Mouse (Mus musculus): ENCODE measurements around the gene Lmtk3. TPM values are rescaled to one million over a fixed set of nuclear protein-coding genes. Genes with fewer than 3 reads are reported as not detected.

The Lmtk3 gene
- polyA plus RNA-seq, 1 experiment from 2014 or later, result 0.27 TPM

GRCm38 (mm10) chr7:45770427-45771082 is 13.0 kb upstream of the Lmtk3 start:
- Histone ChIP-seq H3K4me3 (ENCODE audit: low read depth, low read length) (no peak overlapping the region), H3K27ac (replicated peaks) (peak overlapping the region; percentile 13; the same call in 1 of the 2 replicates), H3K36me3 (ENCODE audit: control insufficient read depth, insufficient read depth, low read length) (no peaks in the 10 kb centered on the region), H3K4me1 (replicated peaks; ENCODE audit: control insufficient read depth, insufficient read depth) (no peaks in the 10 kb centered on the region), H3K4me2 (replicated peaks; ENCODE audit: low read depth) (no peak overlapping the region), H3K9me3 (ENCODE audit: control insufficient read depth, low read length) (no peaks in the 10 kb centered on the region), H3K27me3 (ENCODE audit: control insufficient read depth, insufficient read depth, low read length) (no peaks in the 10 kb centered on the region), H3K9ac (ENCODE audit: low read length) (no peak overlapping the region)
- 52% methylated on average over 8 of the region's 8 CpGs for WGBS
- no peak for TF ChIP-seq CTCF (IDR thresholded peaks at IDR 0.05; ENCODE audit: low read depth)
- no peak for TF ChIP-seq EP300 (optimal IDR thresholded peaks at IDR 0.05)
- no peak for DNase-seq (ENCODE audit: low spot score)
- peak; percentile 29 for ATAC-seq (ENCODE audit: low FRiP score, low TSS enrichment)

GRCm38 (mm10) chr7:45771101-45771500 is 12.4 kb upstream of the Lmtk3 start:
- no peaks in the 10 kb centered on the region for H3K9me3 ChIP-seq (ENCODE audit: control insufficient read depth, low read length)
- DNase-seq (ENCODE audit: low spot score), result no peak
- 53% methylated on average over 4 of the region's 4 CpGs for WGBS
- H3K27ac ChIP-seq (replicated peaks), result 0 out of 2 replicates have a peak overlapping the region, but pooled peaks have one; percentile 13
- H3K4me2 ChIP-seq (replicated peaks; ENCODE audit: low read depth), result no peak overlapping the region
- TF ChIP-seq EP300 (optimal IDR thresholded peaks at IDR 0.05), result no peak
- TF ChIP-seq CTCF (IDR thresholded peaks at IDR 0.05; ENCODE audit: low read depth), result no peak
- H3K4me1 ChIP-seq (replicated peaks; ENCODE audit: control insufficient read depth, insufficient read depth), result no peaks in the 10 kb centered on the region
- no peak overlapping the region for H3K4me3 ChIP-seq (ENCODE audit: low read depth, low read length)
- no peak overlapping the region for H3K9ac ChIP-seq (ENCODE audit: low read length)
- H3K27me3 ChIP-seq (ENCODE audit: control insufficient read depth, insufficient read depth, low read length), result no peaks in the 10 kb centered on the region
- H3K36me3 ChIP-seq (ENCODE audit: control insufficient read depth, insufficient read depth, low read length), result no peaks in the 10 kb centered on the region
- no peak for ATAC-seq (ENCODE audit: low FRiP score, low TSS enrichment)

GRCm38 (mm10) chr7:45775237-45775636 is 8.3 kb upstream of the Lmtk3 start:
- H3K4me2 ChIP-seq (replicated peaks; ENCODE audit: low read depth), result no peak overlapping the region
- 67% methylated on average over 7 of the region's 7 CpGs for WGBS
- DNase-seq (ENCODE audit: low spot score), result no peak
- TF ChIP-seq EP300 (optimal IDR thresholded peaks at IDR 0.05) (no peak), CTCF (IDR thresholded peaks at IDR 0.05; ENCODE audit: low read depth) (no peak)
- no peaks in the 10 kb centered on the region for H3K27me3 ChIP-seq (ENCODE audit: control insufficient read depth, insufficient read depth, low read length)
- no peaks in the 10 kb centered on the region for H3K4me1 ChIP-seq (replicated peaks; ENCODE audit: control insufficient read depth, insufficient read depth)
- H3K9ac ChIP-seq (ENCODE audit: low read length), result no peak overlapping the region
- H3K27ac ChIP-seq (replicated peaks), result no peak overlapping the region
- no peak for ATAC-seq (ENCODE audit: low FRiP score, low TSS enrichment)
- H3K36me3 ChIP-seq (ENCODE audit: control insufficient read depth, insufficient read depth, low read length), result no peaks in the 10 kb centered on the region
- H3K4me3 ChIP-seq (ENCODE audit: low read depth, low read length), result no peak overlapping the region
- H3K9me3 ChIP-seq (ENCODE audit: control insufficient read depth, low read length), result no peaks in the 10 kb centered on the region

- H3K4me2 ChIP-seq (replicated peaks; ENCODE audit: low read depth), result 0 out of 2 replicates have a peak overlapping the region, but pooled peaks have one; percentile 20
- no peaks in the 10 kb centered on the region for H3K36me3 ChIP-seq (ENCODE audit: control insufficient read depth, insufficient read depth, low read length)
- H3K9me3 ChIP-seq (ENCODE audit: control insufficient read depth, low read length), result no peaks in the 10 kb centered on the region
- H3K9ac ChIP-seq (ENCODE audit: low read length), result no peak overlapping the region
- DNase-seq (ENCODE audit: low spot score) (no peak), ATAC-seq (ENCODE audit: low FRiP score, low TSS enrichment) (peak; percentile 40; the same call in 1 of the 2 replicates)
- no peak overlapping the region for H3K4me3 ChIP-seq (ENCODE audit: low read depth, low read length)
- H3K27me3 ChIP-seq (ENCODE audit: control insufficient read depth, insufficient read depth, low read length), result no peaks in the 10 kb centered on the region
- TF ChIP-seq CTCF (IDR thresholded peaks at IDR 0.05; ENCODE audit: low read depth) (no peak), EP300 (optimal IDR thresholded peaks at IDR 0.05) (no peak)
- WGBS, result 18% methylated on average over 22 of the region's 22 CpGs
- H3K4me1 ChIP-seq (replicated peaks; ENCODE audit: control insufficient read depth, insufficient read depth), result peaks cover 4% of the 10 kb centered on the region; the same call in 1 of the 2 replicates
- no peak overlapping the region; the same call in 1 of the 2 replicates for H3K27ac ChIP-seq (replicated peaks)
Observed at GRCm38 (mm10) chr7:45779081-45779641, 4.4 kb upstream of the Lmtk3 start.

- Histone ChIP-seq H3K4me2 (replicated peaks; ENCODE audit: low read depth) (no peak overlapping the region), H3K4me3 (ENCODE audit: low read depth, low read length) (no peak overlapping the region), H3K36me3 (ENCODE audit: control insufficient read depth, insufficient read depth, low read length) (no peaks in the 10 kb centered on the region), H3K27ac (replicated peaks) (no peak overlapping the region), H3K9ac (ENCODE audit: low read length) (no peak overlapping the region), H3K4me1 (replicated peaks; ENCODE audit: control insufficient read depth, insufficient read depth) (peaks cover 6% of the 10 kb centered on the region; the same call in 1 of the 2 replicates), H3K27me3 (ENCODE audit: control insufficient read depth, insufficient read depth, low read length) (no peaks in the 10 kb centered on the region; the same call in 1 of the 2 replicates), H3K9me3 (ENCODE audit: control insufficient read depth, low read length) (no peaks in the 10 kb centered on the region)
- no peak for DNase-seq (ENCODE audit: low spot score)
- TF ChIP-seq CTCF (IDR thresholded peaks at IDR 0.05; ENCODE audit: low read depth) (no peak), EP300 (optimal IDR thresholded peaks at IDR 0.05) (no peak)
- ATAC-seq (ENCODE audit: low FRiP score, low TSS enrichment), result no peak
- WGBS, result 63% methylated on average over 4 of the region's 4 CpGs
Observed at GRCm38 (mm10) chr7:45782271-45782670, 1.3 kb upstream of the Lmtk3 start.

Measured in stomach, postnatal 0 days (tissue).